Mouse (Mus musculus): Measurements from ENCODE around the gene Dlgap3. TPM values are rescaled to one million over a fixed set of nuclear protein-coding genes. Genes with fewer than 3 reads are reported as not detected.

The Dlgap3 gene
- total RNA-seq, 1 experiment from 2014 or later, result 6.8 TPM

DNA sequence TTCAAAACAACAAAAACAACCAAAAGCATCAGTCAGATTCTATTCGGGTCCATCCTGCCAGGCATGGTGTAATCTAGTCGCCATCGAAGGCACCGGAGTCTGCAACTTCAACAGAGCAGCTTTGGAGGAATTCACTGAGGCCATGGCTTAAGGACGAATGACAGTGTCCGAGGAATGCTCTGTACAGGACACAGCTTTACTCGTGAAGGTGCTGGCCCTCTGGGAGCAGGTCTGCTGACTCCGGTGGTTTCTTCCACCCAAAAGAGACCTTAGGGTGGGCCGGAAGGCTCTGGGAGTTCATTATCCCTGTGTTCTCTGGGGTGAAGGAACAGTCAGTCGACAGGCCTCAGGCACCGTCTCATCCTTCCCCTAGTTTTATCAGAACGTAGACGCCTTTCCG, 92.6 kb downstream of the Dlgap3 start:
- no peak for DNase-seq

DNA sequence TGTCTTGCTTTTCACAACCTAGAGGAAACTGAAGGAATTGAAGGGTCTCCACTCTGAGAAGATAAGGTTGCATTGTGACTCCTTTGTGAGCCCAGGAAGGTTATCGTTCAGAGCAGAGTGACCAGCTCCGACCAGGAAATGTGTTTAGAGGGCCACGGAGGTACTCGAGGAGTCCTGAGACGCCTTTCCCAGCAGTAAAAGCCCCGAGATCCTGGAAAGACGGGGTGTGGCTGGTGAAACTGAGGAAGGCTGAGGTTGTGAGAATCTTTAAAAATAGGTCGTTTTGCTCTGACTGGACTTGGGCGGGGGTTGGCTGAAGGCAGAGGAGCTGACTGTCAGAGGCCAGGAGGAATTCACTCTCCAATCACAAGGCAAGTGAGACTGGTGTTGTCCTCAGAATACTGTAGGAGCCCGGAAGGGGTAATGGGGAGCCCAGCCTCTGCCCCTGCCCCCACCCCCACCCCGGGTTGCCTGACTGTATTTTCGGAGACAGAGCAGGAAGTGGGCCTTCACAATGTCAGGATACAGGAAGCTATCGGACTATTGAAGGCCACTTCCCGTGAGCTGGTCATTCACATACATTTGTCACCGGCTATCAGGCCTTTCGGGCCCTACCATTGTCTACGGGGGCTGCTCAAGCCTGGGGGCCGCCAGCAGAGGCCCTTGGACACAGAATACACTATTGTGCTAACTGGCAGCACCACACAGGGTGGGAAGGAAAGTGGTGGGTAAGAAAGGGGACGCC, 94.6 kb downstream of the Dlgap3 start:
- no peak for DNase-seq

DNA sequence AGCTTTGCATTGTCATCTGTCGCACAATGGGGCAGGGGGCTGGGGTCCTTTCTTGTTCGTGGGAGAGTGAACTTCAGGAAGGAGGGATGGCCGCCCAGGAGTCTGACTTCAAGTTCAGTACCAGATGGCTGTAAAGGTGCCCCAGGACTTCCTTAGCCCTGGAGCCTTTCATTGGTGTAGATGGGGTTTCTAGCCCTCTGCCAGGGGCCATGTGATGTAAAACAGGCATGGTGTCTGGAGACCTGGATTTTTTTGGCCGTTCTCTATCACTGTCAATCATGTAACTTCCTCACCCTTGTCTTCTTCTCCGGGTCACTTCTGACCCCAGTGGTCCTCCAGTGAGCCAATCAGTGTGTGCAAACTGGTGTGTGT, 95.2 kb downstream of the Dlgap3 start:
- no peak for DNase-seq

DNA sequence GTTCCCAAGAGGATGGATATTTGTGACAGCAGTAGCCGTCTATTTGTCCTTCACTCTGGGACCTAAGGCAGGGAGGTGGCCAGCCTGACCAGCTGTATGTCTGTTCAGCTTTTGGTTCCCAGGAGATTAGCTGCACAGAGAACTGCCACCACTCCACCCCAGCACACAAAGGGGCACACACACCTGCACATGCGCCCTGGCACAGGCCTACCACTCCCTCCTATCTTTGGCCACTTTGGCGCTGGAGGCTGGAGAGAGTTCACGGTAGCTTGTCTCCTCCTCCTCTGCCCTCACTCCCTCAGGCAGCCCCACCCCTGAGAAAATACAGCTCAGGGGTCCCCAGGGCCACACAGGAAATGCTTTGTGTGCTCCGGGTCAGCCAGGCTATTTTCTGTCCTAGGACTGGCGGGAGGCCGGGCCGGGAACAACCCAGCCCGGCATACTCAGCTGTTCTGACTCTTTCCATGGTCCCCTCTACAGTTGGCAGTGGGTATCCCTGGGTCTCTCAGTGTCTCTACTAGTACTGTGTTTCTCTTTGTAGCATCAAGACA, 109.5 kb downstream of the Dlgap3 start:
- DNase-seq, result peak; percentile 24

DNA sequence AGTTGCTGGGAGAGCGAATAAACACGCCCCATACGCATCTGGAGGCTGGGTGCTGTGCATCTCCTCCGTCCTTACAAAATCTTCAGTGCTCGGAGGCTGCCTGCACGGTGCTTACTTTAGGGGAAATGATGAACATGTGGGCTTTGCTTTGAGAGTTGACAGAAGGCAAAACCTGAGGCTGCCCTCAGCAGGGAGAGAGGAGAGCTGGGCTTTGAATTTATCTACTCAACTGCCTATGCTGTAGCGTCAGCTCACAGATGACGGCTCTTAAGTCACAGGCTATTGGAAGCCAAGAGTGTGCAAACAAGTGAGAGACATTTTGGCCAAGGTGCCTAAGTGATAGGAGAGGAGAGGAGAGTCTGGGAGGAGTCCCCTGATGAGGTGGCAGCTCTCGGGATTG, 110.2 kb downstream of the Dlgap3 start:
- DNase-seq, result no peak

Other genes with a start within 250 kb of the Dlgap3 start
- 37.1 and 40.0 TPM in 2 replicates for gene Zmym4, start 201.1 kb upstream of the Dlgap3 start, total RNA-seq (2021)
- gene Sfpq, start 147.9 kb upstream of the Dlgap3 start, total RNA-seq (2021), result 286 and 302 TPM in 2 replicates
- gene Zmym1, start 108.1 kb upstream of the Dlgap3 start, total RNA-seq (2021), result 8.1 and 9.2 TPM in 2 replicates
- gene Zmym6, start 91.8 kb upstream of the Dlgap3 start, total RNA-seq (2021), result 13.6 and 14.5 TPM in 2 replicates
- gene Tmem35b, start 45.5 kb upstream of the Dlgap3 start, total RNA-seq (2021), result 11.1 and 12.2 TPM in 2 replicates
- 36.3 and 44.5 TPM in 2 replicates for gene Smim12, start 74.6 kb downstream of the Dlgap3 start, total RNA-seq (2021)
- 10.0 and 13.2 TPM in 2 replicates for gene Gja4, start 144.8 kb downstream of the Dlgap3 start, total RNA-seq (2021)
- 0.26 TPM in 1 of 2 replicates, not detected in the other for gene Gjb3, start 161.6 kb downstream of the Dlgap3 start, total RNA-seq (2021)
- not detected in 2 replicates for gene Gjb4, start 184.9 kb downstream of the Dlgap3 start, total RNA-seq (2021)
- 0.37 and 0.49 TPM in 2 replicates for gene Gjb5, start 189.0 kb downstream of the Dlgap3 start, total RNA-seq (2021)